Mouse (Mus musculus): ENCODE measurements around the gene Tbl3.

Tbl3 gene

DNA sequence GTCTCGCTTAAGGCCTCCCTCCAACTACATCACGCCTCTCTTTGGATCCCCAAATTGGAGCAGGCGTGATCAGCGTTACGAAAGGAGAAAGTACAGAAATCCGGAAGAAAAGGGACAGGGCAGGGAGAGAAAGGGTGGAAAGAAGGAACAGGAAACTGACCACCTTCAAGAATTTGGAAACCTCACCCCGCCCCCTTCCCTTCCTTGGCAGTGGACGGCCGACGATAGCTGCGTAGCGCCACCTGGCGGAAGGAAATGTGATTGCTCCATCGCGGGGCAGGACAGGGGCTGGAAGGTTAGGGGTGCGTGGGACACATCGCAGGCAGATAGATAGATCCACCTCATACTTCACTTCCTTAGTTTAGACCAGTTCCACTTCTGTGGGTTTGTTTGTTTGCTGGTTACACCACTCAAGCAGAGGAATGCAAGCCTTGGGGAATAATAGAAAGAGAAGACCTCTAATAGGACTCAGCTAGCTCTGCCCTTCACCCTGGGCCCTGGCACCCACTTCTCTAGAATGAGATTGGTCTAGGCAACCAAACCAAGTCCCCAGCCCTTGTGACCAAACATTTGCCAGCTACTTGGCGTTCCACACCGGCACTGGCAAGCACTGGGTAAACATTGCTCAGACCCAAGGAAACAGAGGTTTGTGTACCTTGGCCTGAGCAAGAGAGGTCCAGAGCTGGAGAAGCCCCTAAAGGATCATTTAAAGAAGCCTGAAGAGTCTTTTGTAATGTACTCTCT lies 53.3 kb downstream of the Tbl3 start:
- no peak for DNase-seq (ENCODE audit: low read depth, low spot score)

DNA sequence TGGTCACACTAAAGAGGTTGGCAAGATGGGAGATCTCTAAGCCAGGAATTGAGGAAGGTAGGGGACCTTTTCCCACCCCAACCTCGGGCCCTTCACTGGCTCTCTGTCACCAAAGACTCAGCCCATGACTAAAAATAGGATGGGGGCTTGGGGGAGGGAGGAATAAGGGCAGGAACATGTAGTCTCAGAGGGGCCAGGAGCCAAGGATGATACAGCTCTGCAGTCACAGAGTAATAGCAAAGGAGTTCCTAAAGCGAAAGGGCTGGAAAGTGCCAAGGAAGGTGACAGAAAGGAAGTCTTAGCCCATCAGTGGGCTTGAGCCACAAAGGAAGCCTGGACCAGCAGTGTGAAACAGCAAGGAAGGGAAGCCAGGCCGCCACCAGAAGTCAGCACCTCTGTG lies 55.6 kb downstream of the Tbl3 start:
- DNase-seq (ENCODE audit: low read depth, low spot score): no peak

DNA sequence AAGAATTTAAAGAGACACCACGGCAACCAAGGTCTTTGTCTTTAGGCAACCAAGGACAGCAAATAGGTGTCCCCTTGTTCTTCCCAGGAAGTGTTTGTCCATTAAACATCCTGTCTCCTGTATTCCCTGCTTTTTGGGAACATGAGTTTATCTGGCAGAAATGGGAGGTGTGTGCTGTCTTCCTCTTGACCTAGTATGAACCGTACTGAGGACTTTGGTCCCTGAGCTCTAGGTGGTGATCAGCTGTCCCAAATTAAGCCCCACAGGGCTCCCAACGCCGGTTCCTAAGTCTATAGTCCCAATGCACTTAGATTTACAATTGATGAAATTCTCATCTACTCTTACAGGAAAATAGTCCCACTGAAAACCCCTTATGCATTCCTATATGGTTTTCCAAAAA lies 56.7 kb downstream of the Tbl3 start:
- no peak for DNase-seq (ENCODE audit: low read depth, low spot score)

DNA sequence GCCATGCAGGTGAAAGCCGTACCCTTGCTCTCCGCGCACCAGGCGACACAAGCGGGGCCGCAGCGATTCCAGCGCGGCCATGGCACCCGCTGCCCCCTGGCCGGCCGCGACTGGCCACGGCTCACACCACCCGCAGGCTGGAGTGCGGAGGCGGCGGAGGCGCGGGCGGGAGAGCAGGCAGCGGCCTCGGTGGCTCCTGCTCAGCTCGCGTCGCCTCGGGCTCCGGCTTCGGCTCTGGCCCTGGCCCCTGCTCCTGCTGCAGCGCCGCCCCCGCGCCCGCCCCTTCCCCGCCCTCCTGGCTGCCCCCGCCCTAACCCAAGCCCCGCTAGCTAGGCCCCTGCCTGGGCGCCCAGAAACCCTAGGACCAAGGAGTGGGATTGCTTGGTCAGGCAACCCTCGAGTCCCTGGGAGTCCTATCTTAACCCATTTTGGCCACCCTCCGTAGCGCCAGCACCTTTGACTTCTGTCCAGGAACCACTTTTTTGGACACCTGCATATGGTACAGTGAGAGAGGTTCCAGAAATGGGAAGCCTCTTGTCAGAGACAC lies 57.3 kb downstream of the Tbl3 start, which contains the start of gene Slc9a3r2:
TSS of gene Slc9a3r2 (minus strand) at position 258 of the 547 bp plus-strand sequence.
- DNase-seq (ENCODE audit: low read depth, low spot score): no peak

DNA sequence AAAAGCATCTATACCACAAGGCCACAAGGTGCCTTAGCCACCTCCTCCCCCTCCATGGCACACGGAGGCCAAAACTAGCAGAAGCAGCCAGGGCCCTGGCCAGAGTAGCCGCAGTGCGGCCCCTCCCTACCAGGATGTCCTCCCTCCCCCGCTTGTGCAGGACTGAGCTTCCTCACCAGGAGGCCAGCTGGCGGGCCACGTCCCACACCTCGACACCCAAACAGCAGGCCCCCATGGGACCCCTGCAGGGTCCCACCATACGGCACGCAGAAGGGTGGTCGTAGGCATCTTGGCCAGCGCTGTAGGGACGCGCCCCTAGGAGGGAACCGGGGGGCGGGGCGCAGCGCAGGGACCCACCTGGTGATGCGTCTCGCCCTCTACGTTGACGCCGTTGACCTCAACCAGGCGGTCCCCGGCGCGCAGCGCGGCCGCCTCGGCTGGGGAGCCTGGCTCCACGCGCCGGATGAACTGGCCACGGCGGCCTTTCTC lies 57.8 kb downstream of the Tbl3 start:
- DNase-seq (ENCODE audit: low read depth, low spot score): no peak

DNA sequence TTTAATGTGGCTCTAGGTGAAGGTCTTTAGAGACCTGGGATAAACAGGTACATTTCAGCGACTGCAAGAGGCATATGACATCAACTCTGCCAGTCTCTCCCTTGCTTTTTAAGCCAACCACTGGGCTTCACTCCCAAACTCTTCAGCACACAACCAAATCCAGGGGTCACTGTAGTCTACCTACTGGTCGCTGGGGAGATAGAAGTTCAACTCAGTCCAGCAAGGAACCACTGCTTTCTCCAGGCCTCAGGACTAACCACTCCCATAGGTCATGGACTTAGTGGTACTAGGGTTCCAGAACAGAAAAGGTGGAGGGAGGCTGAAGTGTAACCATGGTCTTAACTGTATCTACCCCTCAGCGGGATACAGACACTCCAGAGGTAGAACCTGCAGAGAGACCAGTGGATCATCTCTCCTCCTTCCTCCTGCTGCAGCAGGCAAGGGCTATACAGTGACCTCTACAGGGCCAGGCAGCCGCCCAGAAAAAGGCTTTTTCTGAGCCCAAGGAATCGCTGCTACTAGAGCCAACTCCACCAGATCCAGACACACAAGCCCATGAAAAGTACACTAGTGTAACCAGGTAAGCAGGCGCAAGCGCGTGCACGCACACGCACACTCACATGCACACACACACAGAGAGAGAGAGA lies 58.6 kb downstream of the Tbl3 start:
- DNase-seq (ENCODE audit: low read depth, low spot score): no peak

Data from skeletal muscle tissue, adult 2 months (tissue).